Mouse (Mus musculus) lung, embryonic 14.5 days (tissue): ENCODE data around the gene Dcaf17. TPM values are rescaled to one million over a fixed set of nuclear protein-coding genes. Genes with fewer than 3 reads are reported as not detected.
A peak's percentile ranks its signal among the peaks of the same experiment; 100 is the strongest.

Experiments used
- ATAC-seq: fragments of 200-750 bp; cut with Nextera tagmentation; 2 replicates; pipeline ENCODE4 v1.8.0; 2017; ENCODE audit warnings: mild to moderate bottlenecking, moderate TSS enrichment, moderate library complexity; ENCODE audit not compliant: insufficient read depth
- DNase-seq: peaks from one replicate; pipeline ENCODE4 v3.0.0-alpha.2; 2015
- H3K27ac ChIP-seq: fragments of 300-500 bp; sonication (generic); 2 replicates; pipeline ENCODE4 v1.5.1; 2014; ENCODE audit warnings: low read depth, mild to moderate bottlenecking, moderate library complexity
- H3K27me3 ChIP-seq: fragments of 300-500 bp; sonication (generic); 2 replicates; pipeline ENCODE4 v1.6.1; 2014; ENCODE audit warnings: low read length, control low read depth; ENCODE audit not compliant: insufficient read depth
- H3K36me3 ChIP-seq: fragments of 300-500 bp; sonication (generic); 2 replicates; pipeline ENCODE4 v1.6.1; 2014; ENCODE audit warnings: control low read depth; ENCODE audit not compliant: insufficient read depth
- H3K4me1 ChIP-seq: fragments of 300-500 bp; sonication (generic); 2 replicates; pipeline ENCODE4 v1.6.1; 2014; ENCODE audit warnings: antibody characterized with exemption, control low read depth; ENCODE audit not compliant: insufficient read depth
- H3K4me2 ChIP-seq: fragments of 300-500 bp; sonication (generic); 2 replicates; pipeline ENCODE4 v1.6.1; 2014; ENCODE audit warnings: mild to moderate bottlenecking
- H3K4me3 ChIP-seq: fragments of 300-500 bp; sonication (generic); 2 replicates; pipeline ENCODE4 v1.5.1; 2014; ENCODE audit warnings: low read depth, low read length
- H3K9ac ChIP-seq: fragments of 300-500 bp; sonication (generic); 2 replicates; pipeline ENCODE4 v1.6.1; 2014
- H3K9me3 ChIP-seq: fragments of 300-500 bp; sonication (generic); 2 replicates; pipeline ENCODE4 v1.6.1; 2016; ENCODE audit warnings: low read depth, low read length, control low read depth
- CTCF ChIP-seq: IDR thresholded peaks from 2 replicates; pipeline ENCODE4 v1.5.1; 2016; ENCODE audit warnings: antibody characterized with exemption, low read depth
- WGBS: fragments of 180-500 bp; shearing (Covaris S2); extraction: QIAGEN DNeasy Blood & Tissue Kit; methylation state at CpG from one replicate; pipeline ENCODE4 v1.1.7; 2014; 5-methylcytosine and 5-hydroxymethylcytosine counted together
- polyA plus RNA-seq: library from polyadenylated mRNA; unstranded; fragments of >200 nt; fragmentation: Nextera tagmentation; extraction: Ambion mirVana; gene quantifications from 2 replicates; pipeline ENCODE4 v1.2.1, GENCODE M21; 2014

Dcaf17 gene
- polyA plus RNA-seq, 1 experiment from 2014 or later: 28.6 TPM

GRCm38 (mm10) chr2:71089766-71090165 lies 34.6 kb downstream of the Dcaf17 start:
- Histone ChIP-seq H3K36me3 (peaks cover 37% of the 10 kb centered on the region; the same call in 1 of the 2 replicates), H3K27me3 (no peaks in the 10 kb centered on the region), H3K4me1 (no peaks in the 10 kb centered on the region), H3K4me2 (no peak overlapping the region), H3K9ac (no peak overlapping the region), H3K27ac (no peak overlapping the region), H3K4me3 (no peak overlapping the region), H3K9me3 (no peaks in the 10 kb centered on the region)
- TF ChIP-seq CTCF: no peak
- 52% methylated on average over 3 of the region's 3 CpGs for WGBS
- ATAC-seq (no peak), DNase-seq (no peak)

GRCm38 (mm10) chr2:71090660-71091445 lies 35.7 kb downstream of the Dcaf17 start:
- Histone ChIP-seq H3K27ac (no peak overlapping the region), H3K27me3 (no peaks in the 10 kb centered on the region), H3K4me2 (no peak overlapping the region), H3K36me3 (peaks cover 34% of the 10 kb centered on the region; the same call in 1 of the 2 replicates), H3K4me1 (no peaks in the 10 kb centered on the region), H3K9ac (no peak overlapping the region), H3K4me3 (no peak overlapping the region), H3K9me3 (no peaks in the 10 kb centered on the region)
- peak; percentile 50 for TF ChIP-seq CTCF
- no peak for ATAC-seq
- WGBS: 79% methylated on average over 4 of the region's 4 CpGs
- peak; percentile 55 for DNase-seq

GRCm38 (mm10) chr2:71096170-71096569 lies 41.0 kb downstream of the Dcaf17 start:
- no peak overlapping the region for H3K27ac ChIP-seq
- no peak overlapping the region for H3K4me2 ChIP-seq
- no peak for DNase-seq
- no peaks in the 10 kb centered on the region for H3K27me3 ChIP-seq
- H3K9me3 ChIP-seq: no peaks in the 10 kb centered on the region
- WGBS: 49% methylated on average over 7 of the region's 7 CpGs
- no peak overlapping the region for H3K4me3 ChIP-seq
- H3K9ac ChIP-seq: no peak overlapping the region
- no peak for TF ChIP-seq CTCF
- no peak for ATAC-seq
- H3K36me3 ChIP-seq: 0 out of 2 replicates have a peak, but pooled peaks cover 13% of the 10 kb centered on the region
- no peaks in the 10 kb centered on the region for H3K4me1 ChIP-seq

GRCm38 (mm10) chr2:71102621-71103291 lies 47.6 kb downstream of the Dcaf17 start:
- DNase-seq (no peak), ATAC-seq (no peak)
- Histone ChIP-seq H3K4me2 (no peak overlapping the region), H3K9me3 (no peaks in the 10 kb centered on the region), H3K9ac (no peak overlapping the region), H3K27ac (no peak overlapping the region), H3K27me3 (no peaks in the 10 kb centered on the region), H3K36me3 (0 out of 2 replicates have a peak, but pooled peaks cover 6% of the 10 kb centered on the region), H3K4me3 (no peak overlapping the region), H3K4me1 (no peaks in the 10 kb centered on the region)
- TF ChIP-seq CTCF: no peak
- WGBS: 78% methylated on average over 10 of the region's 10 CpGs

- Histone ChIP-seq H3K27ac (no peak overlapping the region), H3K9me3 (no peaks in the 10 kb centered on the region), H3K4me2 (no peak overlapping the region), H3K4me1 (no peaks in the 10 kb centered on the region), H3K4me3 (no peak overlapping the region), H3K36me3 (0 out of 2 replicates have a peak, but pooled peaks cover 6% of the 10 kb centered on the region), H3K9ac (no peak overlapping the region), H3K27me3 (no peaks in the 10 kb centered on the region)
- TF ChIP-seq CTCF: no peak
- DNase-seq (no peak), ATAC-seq (no peak)
- WGBS: 75% methylated on average over 4 of the region's 4 CpGs
Measured at GRCm38 (mm10) chr2:71103292-71103680, 48.2 kb downstream of the Dcaf17 start.

- H3K27ac ChIP-seq: no peak overlapping the region
- H3K4me2 ChIP-seq: no peak overlapping the region
- no peak overlapping the region for H3K9ac ChIP-seq
- no peaks in the 10 kb centered on the region for H3K27me3 ChIP-seq
- no peak for DNase-seq
- H3K9me3 ChIP-seq: no peaks in the 10 kb centered on the region
- no peak for TF ChIP-seq CTCF
- no peak for ATAC-seq
- H3K4me1 ChIP-seq: no peaks in the 10 kb centered on the region
- H3K36me3 ChIP-seq: 0 out of 2 replicates have a peak, but pooled peaks cover 6% of the 10 kb centered on the region
- H3K4me3 ChIP-seq: no peak overlapping the region
- WGBS: 57% methylated on average over 3 of the region's 3 CpGs
Measured at GRCm38 (mm10) chr2:71104696-71105095, 49.6 kb downstream of the Dcaf17 start.
